Mouse (Mus musculus): ENCODE data around the gene Pax2.
A peak's percentile ranks its signal among the peaks of the same experiment; 100 is the strongest.
"Not testable (repeated sequence)": the region's sequence is repeated elsewhere in the genome, so short reads cannot be mapped to it uniquely, and the experiment has no call there.

Pax2 gene

GRCm38 (mm10) chr19:44835931-44836861 is 80.4 kb downstream of the Pax2 start:
- no peak for DNase-seq (ENCODE audit: low spot score in 2 of 2)

GRCm38 (mm10) chr19:44837426-44838205 is 81.8 kb downstream of the Pax2 start:
- no peak for DNase-seq (ENCODE audit: low spot score in 2 of 2)

GRCm38 (mm10) chr19:44838321-44838720 is 82.5 kb downstream of the Pax2 start:
- DNase-seq (ENCODE audit: low spot score in 2 of 2), result no peak

GRCm38 (mm10) chr19:44842661-44843060 is 86.8 kb downstream of the Pax2 start:
- DNase-seq (ENCODE audit: low spot score in 2 of 2), result not testable (repeated sequence)

GRCm38 (mm10) chr19:44849465-44849864 is 93.6 kb downstream of the Pax2 start:
- no peak for DNase-seq (ENCODE audit: low spot score in 2 of 2)

- no peak for DNase-seq (ENCODE audit: low spot score in 2 of 2)
Measured at GRCm38 (mm10) chr19:44858671-44859070, 102.8 kb downstream of the Pax2 start.

GRCm38 (mm10) chr19:44868766-44869165 is 112.9 kb downstream of the Pax2 start:
- peak; percentile 58 to 59 for DNase-seq (ENCODE audit: low spot score in 2 of 2)

GRCm38 (mm10) chr19:44874186-44874898 is 118.5 kb downstream of the Pax2 start:
- no peak for DNase-seq (ENCODE audit: low spot score in 2 of 2)

GRCm38 (mm10) chr19:44874928-44875327 is 119.1 kb downstream of the Pax2 start:
- no peak for DNase-seq (ENCODE audit: low spot score in 2 of 2)

GRCm38 (mm10) chr19:44875718-44876117 is 119.9 kb downstream of the Pax2 start:
- no peak for DNase-seq (ENCODE audit: low spot score in 2 of 2)

GRCm38 (mm10) chr19:44876529-44876928 is 120.7 kb downstream of the Pax2 start:
- DNase-seq (ENCODE audit: low spot score in 2 of 2), result no peak

GRCm38 (mm10) chr19:44882552-44883024 is 126.7 kb downstream of the Pax2 start:
- peak; percentile 60 to 70 for DNase-seq (ENCODE audit: low spot score in 2 of 2)

- DNase-seq (ENCODE audit: low spot score in 2 of 2), result no peak
Measured at GRCm38 (mm10) chr19:44884331-44884730, 128.5 kb downstream of the Pax2 start.

- DNase-seq (ENCODE audit: low spot score in 2 of 2), result peak; percentile 51 to 59
Measured at GRCm38 (mm10) chr19:44886475-44886874, 130.6 kb downstream of the Pax2 start.
